Mouse (Mus musculus): Measurements from ENCODE around the gene Catspere2. TPM values are rescaled to one million over a fixed set of nuclear protein-coding genes. Genes with fewer than 3 reads are reported as not detected.
"Not testable (repeated sequence)": the region's sequence is repeated elsewhere in the genome, so short reads cannot be mapped to it uniquely, and the experiment has no call there.

The Catspere2 gene
- 0.15 and 0.20 TPM in 2 replicates for polyA plus RNA-seq (2015; fragmentation: Nextera tagmentation; extraction: Ambion mirVana)

- H3K9me3 ChIP-seq (ENCODE audit: control insufficient read depth, low read length); H3K27me3 ChIP-seq (replicated peaks; ENCODE audit: control insufficient read depth, insufficient read depth, low read length); H3K4me1 ChIP-seq (replicated peaks; ENCODE audit: control insufficient read depth, insufficient read depth, low read length); H3K36me3 ChIP-seq (ENCODE audit: control insufficient read depth, insufficient read depth): not testable (repeated sequence)
- peak within 1 kb of the TSS; percentile 53; the same call in 1 of the 2 replicates for H3K27ac ChIP-seq (ENCODE audit: low read length)
- 0% methylated on average over 16 of the region's 21 CpGs for WGBS
- peak within 1 kb of the TSS; percentile 69 for H3K4me3 ChIP-seq (replicated peaks; ENCODE audit: low read length)
- peak; percentile 98 for ATAC-seq
- H3K9ac ChIP-seq (replicated peaks; ENCODE audit: low read depth, low read length), result peak within 1 kb of the TSS; percentile 63
- peak within 1 kb of the TSS; percentile 46 for H3K4me2 ChIP-seq (ENCODE audit: low read length)
Observed at GRCm38 (mm10) chr1:177983024-177983450, at the start of gene Catspere2. Catspere2 (plus strand) TSS chr1:177983423.

GRCm38 (mm10) chr1:177940422-177940977 lies 42.7 kb upstream of the Catspere2 start:
- not testable (repeated sequence) for H3K36me3 ChIP-seq (ENCODE audit: control insufficient read depth, insufficient read depth); H3K27me3 ChIP-seq (replicated peaks; ENCODE audit: control insufficient read depth, insufficient read depth, low read length); H3K9ac ChIP-seq (replicated peaks; ENCODE audit: low read depth, low read length); H3K27ac ChIP-seq (ENCODE audit: low read length); H3K4me3 ChIP-seq (replicated peaks; ENCODE audit: low read length); H3K9me3 ChIP-seq (ENCODE audit: control insufficient read depth, low read length); H3K4me2 ChIP-seq (ENCODE audit: low read length); H3K4me1 ChIP-seq (replicated peaks; ENCODE audit: control insufficient read depth, insufficient read depth, low read length); ATAC-seq
- WGBS, result 0% methylated on average over 3 of the region's 4 CpGs

GRCm38 (mm10) chr1:177981276-177981675 lies 1.9 kb upstream of the Catspere2 start:
- no peaks in the 10 kb centered on the region for H3K9me3 ChIP-seq (ENCODE audit: control insufficient read depth, low read length)
- WGBS, result 82% methylated on average over 1 of the region's 1 CpGs
- no peak overlapping the region for H3K9ac ChIP-seq (replicated peaks; ENCODE audit: low read depth, low read length)
- H3K27me3 ChIP-seq (replicated peaks; ENCODE audit: control insufficient read depth, insufficient read depth, low read length), result no peaks in the 10 kb centered on the region
- H3K4me1 ChIP-seq (replicated peaks; ENCODE audit: control insufficient read depth, insufficient read depth, low read length), result peaks cover 2% of the 10 kb centered on the region
- no peak overlapping the region for H3K4me3 ChIP-seq (replicated peaks; ENCODE audit: low read length)
- ATAC-seq, result no peak
- H3K36me3 ChIP-seq (ENCODE audit: control insufficient read depth, insufficient read depth), result no peaks in the 10 kb centered on the region
- H3K27ac ChIP-seq (ENCODE audit: low read length), result no peak overlapping the region
- no peak overlapping the region for H3K4me2 ChIP-seq (ENCODE audit: low read length)

GRCm38 (mm10) chr1:177983582-177983981 lies 359 bp downstream of the Catspere2 start:
- H3K9me3 ChIP-seq (ENCODE audit: control insufficient read depth, low read length); ATAC-seq; H3K27me3 ChIP-seq (replicated peaks; ENCODE audit: control insufficient read depth, insufficient read depth, low read length); H3K36me3 ChIP-seq (ENCODE audit: control insufficient read depth, insufficient read depth); H3K4me1 ChIP-seq (replicated peaks; ENCODE audit: control insufficient read depth, insufficient read depth, low read length): not testable (repeated sequence)
- H3K27ac ChIP-seq (ENCODE audit: low read length), result peak overlapping the region; percentile 53; the same call in 1 of the 2 replicates
- 0% methylated on average over 23 of the region's 41 CpGs for WGBS
- H3K4me2 ChIP-seq (ENCODE audit: low read length), result peak overlapping the region; percentile 44
- H3K4me3 ChIP-seq (replicated peaks; ENCODE audit: low read length), result peak overlapping the region; percentile 69
- H3K9ac ChIP-seq (replicated peaks; ENCODE audit: low read depth, low read length), result peak overlapping the region; percentile 63

- Histone ChIP-seq H3K4me1 (replicated peaks; ENCODE audit: control insufficient read depth, insufficient read depth, low read length) (peaks cover 2% of the 10 kb centered on the region), H3K27ac (ENCODE audit: low read length) (no peak overlapping the region)
- WGBS, result 60% methylated on average over 9 of the region's 9 CpGs
Observed at GRCm38 (mm10) chr1:177984206-177984605, 983 bp downstream of the Catspere2 start.

GRCm38 (mm10) chr1:177987476-177987875 lies 4.3 kb downstream of the Catspere2 start:
- WGBS, result 80% methylated on average over 1 of the region's 1 CpGs
- not testable (repeated sequence) for H3K9ac ChIP-seq (replicated peaks; ENCODE audit: low read depth, low read length); H3K4me1 ChIP-seq (replicated peaks; ENCODE audit: control insufficient read depth, insufficient read depth, low read length); H3K9me3 ChIP-seq (ENCODE audit: control insufficient read depth, low read length); H3K27ac ChIP-seq (ENCODE audit: low read length); ATAC-seq; H3K4me2 ChIP-seq (ENCODE audit: low read length); H3K36me3 ChIP-seq (ENCODE audit: control insufficient read depth, insufficient read depth); H3K4me3 ChIP-seq (replicated peaks; ENCODE audit: low read length); H3K27me3 ChIP-seq (replicated peaks; ENCODE audit: control insufficient read depth, insufficient read depth, low read length)

More at GRCm38 (mm10) chr1:177984206-177984605, 983 bp downstream of the Catspere2 start:
- Histone ChIP-seq H3K9ac (replicated peaks; ENCODE audit: low read depth, low read length) (no peak overlapping the region), H3K4me3 (replicated peaks; ENCODE audit: low read length) (peak overlapping the region; percentile 28), H3K4me2 (ENCODE audit: low read length) (peak overlapping the region; percentile 46), H3K9me3 (ENCODE audit: control insufficient read depth, low read length) (no peaks in the 10 kb centered on the region), H3K36me3 (ENCODE audit: control insufficient read depth, insufficient read depth) (no peaks in the 10 kb centered on the region), H3K27me3 (replicated peaks; ENCODE audit: control insufficient read depth, insufficient read depth, low read length) (no peaks in the 10 kb centered on the region)
- ATAC-seq, result no peak

- not testable (repeated sequence) for H3K36me3 ChIP-seq (ENCODE audit: control insufficient read depth, insufficient read depth); H3K4me1 ChIP-seq (replicated peaks; ENCODE audit: control insufficient read depth, insufficient read depth, low read length); H3K27ac ChIP-seq (ENCODE audit: low read length); H3K4me2 ChIP-seq (ENCODE audit: low read length); ATAC-seq; H3K4me3 ChIP-seq (replicated peaks; ENCODE audit: low read length); H3K27me3 ChIP-seq (replicated peaks; ENCODE audit: control insufficient read depth, insufficient read depth, low read length); H3K9me3 ChIP-seq (ENCODE audit: control insufficient read depth, low read length); H3K9ac ChIP-seq (replicated peaks; ENCODE audit: low read depth, low read length)
- WGBS, result 63% methylated on average over 4 of the region's 4 CpGs
Observed at GRCm38 (mm10) chr1:178072798-178073197, 89.6 kb downstream of the Catspere2 start.

GRCm38 (mm10) chr1:178097865-178098264 lies 114.6 kb downstream of the Catspere2 start:
- ATAC-seq; H3K4me1 ChIP-seq (replicated peaks; ENCODE audit: control insufficient read depth, insufficient read depth, low read length); H3K27ac ChIP-seq (ENCODE audit: low read length); H3K36me3 ChIP-seq (ENCODE audit: control insufficient read depth, insufficient read depth); H3K4me3 ChIP-seq (replicated peaks; ENCODE audit: low read length); H3K9me3 ChIP-seq (ENCODE audit: control insufficient read depth, low read length); H3K9ac ChIP-seq (replicated peaks; ENCODE audit: low read depth, low read length); H3K4me2 ChIP-seq (ENCODE audit: low read length); H3K27me3 ChIP-seq (replicated peaks; ENCODE audit: control insufficient read depth, insufficient read depth, low read length): not testable (repeated sequence)

- H3K36me3 ChIP-seq (ENCODE audit: control insufficient read depth, insufficient read depth); ATAC-seq; H3K4me2 ChIP-seq (ENCODE audit: low read length); H3K4me3 ChIP-seq (replicated peaks; ENCODE audit: low read length); H3K9me3 ChIP-seq (ENCODE audit: control insufficient read depth, low read length); H3K27me3 ChIP-seq (replicated peaks; ENCODE audit: control insufficient read depth, insufficient read depth, low read length); H3K9ac ChIP-seq (replicated peaks; ENCODE audit: low read depth, low read length); H3K4me1 ChIP-seq (replicated peaks; ENCODE audit: control insufficient read depth, insufficient read depth, low read length); H3K27ac ChIP-seq (ENCODE audit: low read length): not testable (repeated sequence)
- 92% methylated on average over 1 of the region's 1 CpGs for WGBS
Observed at GRCm38 (mm10) chr1:178108514-178108913, 125.3 kb downstream of the Catspere2 start.

GRCm38 (mm10) chr1:178122236-178122635 lies 139.0 kb downstream of the Catspere2 start:
- H3K36me3 ChIP-seq (ENCODE audit: control insufficient read depth, insufficient read depth); H3K27ac ChIP-seq (ENCODE audit: low read length); H3K4me1 ChIP-seq (replicated peaks; ENCODE audit: control insufficient read depth, insufficient read depth, low read length); H3K9me3 ChIP-seq (ENCODE audit: control insufficient read depth, low read length); H3K4me3 ChIP-seq (replicated peaks; ENCODE audit: low read length); H3K9ac ChIP-seq (replicated peaks; ENCODE audit: low read depth, low read length); H3K27me3 ChIP-seq (replicated peaks; ENCODE audit: control insufficient read depth, insufficient read depth, low read length); ATAC-seq; H3K4me2 ChIP-seq (ENCODE audit: low read length): not testable (repeated sequence)
- WGBS, result 82% methylated on average over 2 of the region's 2 CpGs
